Mouse (Mus musculus): ENCODE results near the gene Manba. TPM values are rescaled to one million over a fixed set of nuclear protein-coding genes. Genes with fewer than 3 reads are reported as not detected.

Manba gene
- polyA plus RNA-seq, 1 experiment, result 1.8 TPM

DNA sequence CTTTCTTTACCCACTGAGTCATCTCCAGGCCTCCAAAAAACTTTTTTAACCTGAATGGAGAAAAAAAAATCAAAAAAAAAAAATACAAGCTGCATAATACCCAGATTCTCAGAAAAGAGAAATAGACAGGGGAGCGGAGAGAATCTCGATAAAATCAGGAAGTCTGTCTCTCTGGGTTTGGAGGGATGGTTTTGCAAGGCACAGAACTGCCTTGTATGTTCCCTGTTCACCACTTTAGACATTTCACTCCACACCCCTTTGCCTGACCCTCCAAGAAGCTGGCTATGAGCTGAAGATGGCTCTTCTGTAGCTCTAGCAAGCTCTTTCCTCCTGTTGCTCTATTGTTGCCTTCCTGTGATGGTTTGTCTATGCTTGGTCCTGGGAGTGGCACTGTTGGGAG, 8.4 kb upstream of the Manba start:
- no peak for TF ChIP-seq GATA1 (IDR thresholded peaks at IDR 0.05; ENCODE audit: low read length)

DNA sequence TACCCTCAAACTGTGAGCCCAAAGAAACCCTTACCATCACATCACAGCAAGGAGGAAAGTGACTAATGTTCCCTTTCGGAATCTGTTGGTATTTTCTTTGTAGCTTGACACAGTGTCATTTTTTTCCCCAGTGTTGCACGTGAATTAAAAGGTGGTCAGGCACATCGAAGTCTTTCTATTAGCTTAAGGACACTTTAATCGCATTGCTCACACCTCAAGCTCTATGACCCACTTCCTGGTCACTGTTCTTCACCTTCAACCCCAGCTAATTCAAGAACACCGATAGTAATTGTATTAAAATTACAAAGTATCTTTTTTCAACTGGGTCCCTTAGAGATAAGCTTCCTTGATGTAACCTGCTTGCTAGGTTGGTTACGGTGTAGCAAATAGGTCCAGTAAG, 4.6 kb upstream of the Manba start:
- no peak for TF ChIP-seq GATA1 (IDR thresholded peaks at IDR 0.05; ENCODE audit: low read length)

DNA sequence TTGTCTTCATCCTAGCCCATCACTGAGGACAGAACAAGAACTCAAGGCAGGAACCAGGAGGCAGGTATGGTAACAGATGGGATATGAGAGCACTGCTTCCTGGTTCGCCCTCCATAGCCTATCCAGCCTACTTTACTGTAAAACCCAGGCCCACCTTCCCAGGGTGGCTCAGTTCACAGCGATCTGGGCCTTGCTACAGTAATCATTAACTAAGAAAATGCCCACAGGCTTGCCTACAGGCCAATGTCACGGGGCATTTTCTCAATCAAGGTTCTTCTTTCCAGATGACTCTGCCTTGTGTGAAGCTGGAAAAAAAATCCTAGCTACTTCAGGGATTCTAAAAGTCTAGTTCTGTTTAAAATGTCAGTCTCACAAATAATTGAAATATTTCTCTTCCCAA, 3.8 kb upstream of the Manba start:
- TF ChIP-seq GATA1 (IDR thresholded peaks at IDR 0.05; ENCODE audit: low read length), result no peak

DNA sequence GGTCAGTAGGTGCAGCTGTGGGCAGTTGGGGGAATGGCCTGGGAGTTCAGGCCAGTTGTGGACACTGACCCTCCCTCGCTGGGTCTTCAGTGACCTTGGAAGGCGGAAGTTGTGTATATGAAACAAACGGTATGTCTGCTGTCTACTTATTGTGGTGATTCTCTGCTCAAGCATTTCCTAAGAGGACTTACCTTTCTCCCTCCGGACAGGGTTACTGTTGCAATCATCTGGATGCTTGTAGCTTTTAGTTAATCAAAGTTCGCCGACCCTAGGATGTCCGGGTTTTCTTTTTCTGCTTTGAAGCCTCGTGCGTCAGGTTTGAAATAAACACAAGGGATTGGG, 460 bp downstream of the Manba start:
- no peak for TF ChIP-seq GATA1 (IDR thresholded peaks at IDR 0.05; ENCODE audit: low read length)

DNA sequence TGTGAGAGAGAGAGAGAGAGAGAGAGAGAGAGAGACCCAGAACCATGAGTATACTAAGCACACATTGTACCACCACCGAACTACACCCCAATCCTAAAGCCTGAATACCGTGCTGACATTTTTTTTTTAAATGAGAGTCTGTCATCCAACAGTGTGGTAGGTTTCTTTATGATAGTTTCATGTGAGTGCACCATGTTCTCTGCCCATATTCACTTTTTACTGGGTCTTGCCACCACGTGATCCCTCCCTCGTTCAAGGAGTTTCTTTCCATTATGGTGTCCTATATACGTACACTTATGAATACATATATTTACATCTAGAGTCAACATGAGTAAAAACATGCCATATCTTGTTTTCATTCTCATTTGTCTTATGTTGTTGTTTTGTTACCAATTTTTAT, 940 bp downstream of the Manba start:
- no peak for TF ChIP-seq GATA1 (IDR thresholded peaks at IDR 0.05; ENCODE audit: low read length)

DNA sequence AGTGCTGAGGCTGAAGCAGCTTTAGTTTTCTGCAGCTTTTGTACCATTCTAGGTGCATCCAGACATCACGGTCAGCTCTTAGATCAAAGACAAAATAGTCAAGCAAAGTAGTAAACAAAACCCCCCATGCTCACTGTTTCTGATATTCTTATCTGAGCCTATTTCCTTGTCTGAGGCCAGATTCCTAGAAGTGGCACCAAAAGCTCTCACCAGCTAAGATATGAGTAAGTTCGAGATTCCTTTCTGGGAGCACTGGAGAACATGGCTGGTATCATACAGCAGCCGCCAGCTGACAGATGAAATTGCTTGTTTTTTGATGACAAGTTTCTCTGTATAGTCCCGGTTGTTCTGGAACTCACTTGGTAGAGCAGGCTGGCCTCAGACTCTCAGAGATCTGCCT, 2.4 kb downstream of the Manba start:
- TF ChIP-seq GATA1 (IDR thresholded peaks at IDR 0.05; ENCODE audit: low read length), result no peak

DNA sequence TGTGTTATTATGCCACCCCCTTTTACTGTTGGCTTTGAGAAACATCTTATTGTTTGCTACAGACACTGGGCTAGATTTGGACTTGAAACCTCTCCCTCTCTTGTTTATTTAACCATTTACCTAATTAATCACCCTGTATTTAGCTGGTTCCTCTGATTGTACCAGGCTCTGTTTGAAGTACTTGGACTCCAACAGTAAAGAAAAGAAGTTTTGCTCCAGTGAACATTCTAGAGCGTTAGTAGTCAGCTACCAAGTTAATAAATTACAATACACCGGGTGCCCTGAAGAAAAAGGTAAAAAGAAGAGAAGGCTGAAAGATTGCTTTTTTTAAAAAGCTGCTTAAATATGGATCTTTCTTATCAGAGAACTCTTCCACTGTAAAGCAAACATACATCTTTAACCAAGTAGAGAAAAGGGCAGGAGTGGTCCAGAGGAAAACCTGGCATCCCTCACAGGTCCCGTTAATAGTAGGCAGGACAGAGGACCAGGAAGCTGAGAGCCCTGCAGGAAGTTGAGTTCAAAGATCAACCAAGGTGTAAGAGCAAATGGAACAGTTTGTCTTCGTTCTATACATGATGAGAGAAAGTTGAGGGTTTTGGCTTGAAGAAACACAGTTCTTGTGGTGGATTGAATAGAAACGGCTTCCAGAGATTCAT, 4.6 kb downstream of the Manba start:
- TF ChIP-seq GATA1 (IDR thresholded peaks at IDR 0.05; ENCODE audit: low read length), result no peak

DNA sequence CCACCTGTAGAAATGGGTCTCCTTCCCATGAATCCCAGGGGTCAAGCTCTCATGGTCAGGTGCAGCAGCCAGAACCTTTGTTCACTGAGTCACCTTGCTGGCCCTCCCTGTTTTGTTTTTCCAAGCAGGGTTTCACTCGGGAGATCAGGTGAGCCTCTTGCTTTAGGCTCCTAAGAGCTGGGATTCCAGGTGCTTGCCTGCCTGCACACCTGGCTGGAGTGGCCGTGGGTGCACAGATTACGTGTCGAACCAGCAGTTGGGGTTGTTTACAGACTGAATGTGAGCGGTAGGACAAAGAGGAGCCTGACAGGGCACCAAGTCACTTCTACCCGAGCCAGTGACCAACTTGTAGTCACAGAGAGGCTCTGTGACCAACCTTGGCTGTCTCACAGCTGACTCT, 5.7 kb downstream of the Manba start:
- no peak for TF ChIP-seq GATA1 (IDR thresholded peaks at IDR 0.05; ENCODE audit: low read length)

DNA sequence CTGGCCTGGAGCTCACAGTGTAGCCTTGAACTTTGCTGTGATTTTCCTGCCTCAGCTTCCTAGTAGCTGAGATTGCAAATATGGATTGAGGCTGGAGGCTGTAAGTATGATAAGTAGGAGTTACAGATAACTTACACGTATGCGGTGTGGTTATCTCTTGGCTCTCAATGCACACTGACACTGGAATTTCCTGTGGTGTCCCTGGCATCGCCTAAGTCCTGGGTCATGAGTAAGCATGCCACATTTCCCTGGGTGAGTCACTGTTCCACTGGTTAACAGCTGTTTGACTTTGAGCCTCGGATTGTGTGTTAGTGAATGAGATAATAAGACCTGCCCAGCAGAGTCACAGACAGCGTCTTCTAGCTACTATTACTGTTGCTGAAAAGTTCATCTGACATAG, 13.5 kb downstream of the Manba start:
- peak; percentile 46 for TF ChIP-seq GATA1 (IDR thresholded peaks at IDR 0.05; ENCODE audit: low read length)

DNA sequence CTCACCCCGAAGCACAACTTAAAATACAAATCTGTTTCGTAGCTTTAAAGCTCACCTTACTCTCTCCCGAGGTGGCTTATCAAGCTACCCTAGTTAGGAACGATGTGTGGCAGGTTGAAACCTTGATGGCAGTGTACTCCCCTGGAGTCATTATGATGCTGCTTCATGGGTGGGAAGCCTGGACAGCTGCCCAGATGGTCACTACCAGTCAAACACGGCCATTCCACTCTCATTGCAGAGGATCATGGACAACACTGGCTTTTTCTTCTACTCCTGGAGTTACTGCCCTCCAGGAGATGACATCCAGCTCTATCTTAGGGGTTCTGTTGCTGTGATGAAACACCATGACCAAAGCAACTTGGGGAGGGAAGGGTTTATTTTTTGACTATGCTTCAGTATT, 17.7 kb downstream of the Manba start:
- no peak for TF ChIP-seq GATA1 (IDR thresholded peaks at IDR 0.05; ENCODE audit: low read length)

DNA sequence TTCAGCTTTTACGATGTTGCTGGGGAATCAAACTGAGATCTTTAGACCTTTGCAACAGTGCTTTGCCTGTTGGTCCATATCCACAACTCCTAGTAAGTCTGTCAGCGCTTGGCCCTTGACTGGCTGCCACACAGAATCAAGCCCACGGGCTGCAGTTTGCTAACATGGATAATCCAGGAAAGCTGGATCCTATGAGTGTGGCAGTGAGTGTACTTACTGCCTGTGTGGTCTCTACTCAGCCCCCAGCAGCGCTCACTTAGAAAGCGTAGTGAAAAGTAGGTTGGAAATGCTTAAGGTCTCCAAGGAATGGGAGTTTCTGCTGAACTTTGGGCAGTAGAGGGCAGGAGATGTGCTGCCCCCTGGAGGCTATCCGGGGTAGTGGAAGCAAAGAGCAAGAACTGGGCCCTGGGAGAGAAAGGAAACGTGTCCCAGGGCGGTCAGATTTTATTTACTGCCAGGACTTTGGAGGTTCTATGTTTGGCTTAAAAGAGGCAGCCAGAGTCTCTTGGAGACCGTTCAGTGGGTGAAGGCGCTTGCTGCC, 20.0 kb downstream of the Manba start:
- no peak for TF ChIP-seq GATA1 (IDR thresholded peaks at IDR 0.05; ENCODE audit: low read length)

DNA sequence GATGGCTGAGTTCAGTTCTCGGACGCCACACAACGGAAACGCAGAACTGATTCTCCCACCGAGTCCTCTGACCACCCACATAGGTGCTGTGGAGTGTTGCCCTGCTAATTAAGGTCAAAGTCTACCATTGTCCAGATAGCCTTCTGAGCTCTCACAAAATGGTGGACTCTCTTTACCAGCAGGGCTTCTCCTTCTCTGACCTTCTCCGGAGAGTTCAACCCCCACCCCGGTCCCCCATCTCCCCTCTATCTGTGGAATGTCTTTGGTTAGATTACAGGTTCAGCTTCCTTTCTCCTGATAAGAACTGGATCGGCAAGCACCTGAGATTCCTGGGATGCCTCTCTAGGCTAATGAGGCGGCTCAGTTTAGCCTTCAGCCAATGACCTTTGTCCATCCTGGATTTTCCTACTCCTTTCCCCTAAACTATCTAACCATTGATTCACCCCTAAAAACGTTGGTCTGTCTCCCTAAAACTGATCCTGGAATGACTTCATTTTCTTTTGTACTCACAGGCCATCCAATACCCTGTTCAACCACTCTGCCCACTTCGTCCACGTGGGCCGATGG, 20.6 kb downstream of the Manba start:
- no peak for TF ChIP-seq GATA1 (IDR thresholded peaks at IDR 0.05; ENCODE audit: low read length)

DNA sequence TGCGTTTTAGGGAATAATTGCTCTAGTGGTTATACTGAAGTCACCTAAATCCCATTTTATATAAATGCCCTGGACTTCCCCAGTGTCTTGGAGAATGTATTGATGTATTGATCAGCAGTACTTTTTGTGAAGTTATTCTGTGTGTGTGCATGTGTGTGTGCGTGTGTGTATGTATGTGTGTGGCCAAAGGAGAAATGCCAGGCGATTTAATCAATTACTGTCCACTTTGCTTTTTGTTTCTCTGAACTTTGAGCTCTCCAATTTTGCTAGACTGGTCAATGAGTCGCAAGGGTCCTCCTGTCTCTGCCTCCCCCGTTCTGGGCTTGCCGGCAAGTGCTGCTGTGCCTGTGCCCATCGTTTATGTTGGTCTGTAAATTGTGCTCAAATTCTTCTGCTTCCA, 22.1 kb downstream of the Manba start:
- no peak for TF ChIP-seq GATA1 (IDR thresholded peaks at IDR 0.05; ENCODE audit: low read length)

DNA sequence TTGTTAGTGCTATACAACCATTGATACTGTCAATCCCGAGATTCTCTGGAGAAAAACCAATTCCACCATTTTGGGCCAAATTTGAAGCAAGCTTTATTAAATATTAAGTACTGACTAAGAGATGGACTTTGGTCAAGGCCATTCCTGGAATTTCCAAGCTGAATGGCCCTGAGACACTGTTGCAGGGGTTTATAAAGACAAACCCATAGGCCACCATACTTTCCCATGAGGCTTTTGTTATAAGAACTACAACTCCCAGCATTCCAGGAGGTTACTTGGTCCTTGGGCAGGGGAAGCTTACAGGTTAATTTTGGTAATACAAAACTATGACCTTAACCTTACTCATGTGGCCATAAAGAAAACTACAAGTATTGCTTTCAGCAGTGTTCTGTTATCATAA, 22.8 kb downstream of the Manba start:
- TF ChIP-seq GATA1 (IDR thresholded peaks at IDR 0.05; ENCODE audit: low read length), result no peak

DNA sequence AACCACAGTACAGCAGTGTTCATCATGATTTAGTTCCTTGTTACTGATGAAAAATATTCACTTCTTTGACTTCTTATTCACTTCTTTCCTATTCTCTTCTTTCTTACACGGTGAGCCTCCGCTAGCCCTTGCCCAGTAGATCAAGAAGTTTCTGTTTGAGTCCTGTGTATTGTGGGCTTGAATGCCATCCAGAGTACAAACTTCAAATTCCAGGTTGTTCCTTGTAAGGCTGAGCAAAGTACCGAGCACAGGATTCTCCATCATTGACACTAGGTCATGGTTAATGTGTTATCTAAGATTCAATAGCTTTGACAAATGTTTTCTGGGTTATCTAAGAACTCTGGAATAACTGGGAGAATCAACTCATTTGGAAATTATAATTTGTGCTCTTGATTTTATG, 25.0 kb downstream of the Manba start:
- TF ChIP-seq GATA1 (IDR thresholded peaks at IDR 0.05; ENCODE audit: low read length), result no peak

DNA sequence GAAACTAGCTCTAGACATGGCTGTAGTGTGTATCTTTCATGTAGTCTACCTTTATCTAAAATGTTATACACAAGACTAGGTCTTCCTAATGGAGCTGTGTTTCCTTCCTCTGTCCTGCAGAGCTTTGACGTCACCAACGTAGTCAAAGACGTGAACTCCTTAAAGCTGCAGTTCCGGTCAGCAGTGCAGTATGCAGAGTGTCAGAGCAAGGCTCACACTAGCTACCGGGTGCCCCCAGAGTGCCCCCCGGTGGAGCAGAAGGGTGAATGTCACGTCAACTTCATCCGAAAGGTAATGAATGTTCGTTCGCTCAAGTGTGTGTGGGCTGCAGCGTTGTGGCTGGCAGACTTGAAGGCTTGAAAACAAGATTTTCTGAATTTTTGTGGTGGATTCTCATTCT, 26.3 kb downstream of the Manba start:
- no peak for TF ChIP-seq GATA1 (IDR thresholded peaks at IDR 0.05; ENCODE audit: low read length)

DNA sequence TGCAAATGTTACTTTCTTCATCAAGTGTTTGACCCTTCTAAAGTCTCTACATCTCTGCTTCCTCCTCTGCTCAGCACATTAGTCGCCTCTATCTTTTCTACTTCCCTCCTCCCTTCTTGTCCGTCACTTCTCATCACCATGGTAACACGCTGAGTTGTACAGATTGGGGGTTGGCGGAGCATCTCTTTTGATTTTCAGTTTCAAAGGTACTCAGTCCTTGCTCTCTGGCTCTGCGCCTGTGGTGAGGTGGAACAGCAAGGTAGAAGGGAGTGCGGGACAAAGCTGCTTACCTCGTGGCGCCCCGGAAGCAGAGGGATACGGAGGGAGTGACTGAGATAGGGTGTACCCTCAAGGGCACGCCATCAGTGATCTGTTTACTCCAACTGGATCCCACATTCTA, 27.9 kb downstream of the Manba start:
- no peak for TF ChIP-seq GATA1 (IDR thresholded peaks at IDR 0.05; ENCODE audit: low read length)

Measured in G1E-ER4 (cell line).